Mouse (Mus musculus) neural tube, embryonic 12.5 days (tissue): ENCODE measurements around the gene Rdh8. TPM values are rescaled to one million over a fixed set of nuclear protein-coding genes. Genes with fewer than 3 reads are reported as not detected.

ENCODE experiments used
- ATAC-seq: fragments of 200-750 bp; cut with Nextera tagmentation; 2 replicates; pipeline ENCODE4 v1.8.0; 2017; ENCODE audit warnings: low read depth, mild to moderate bottlenecking, moderate TSS enrichment, moderate library complexity; ENCODE audit not compliant: low FRiP score
- H3K27ac ChIP-seq: fragments of 300-500 bp; sonication (generic); 2 replicates; pipeline ENCODE4 v1.5.1; 2016
- H3K27me3 ChIP-seq: fragments of 300-500 bp; sonication (generic); replicated peaks from 2 replicates; pipeline ENCODE4 v1.6.1; 2016; ENCODE audit warnings: mild to moderate bottlenecking
- H3K36me3 ChIP-seq: fragments of 300-500 bp; sonication (generic); 2 replicates; pipeline ENCODE4 v1.6.1; 2016; ENCODE audit warnings: mild to moderate bottlenecking
- H3K4me1 ChIP-seq: fragments of 300-500 bp; sonication (generic); 2 replicates; pipeline ENCODE4 v1.6.1; 2016
- H3K4me2 ChIP-seq: fragments of 300-500 bp; sonication (generic); replicated peaks from 2 replicates; pipeline ENCODE4 v1.6.1; 2016; ENCODE audit warnings: mild to moderate bottlenecking
- H3K4me3 ChIP-seq: fragments of 300-500 bp; sonication (generic); 2 replicates; pipeline ENCODE4 v1.5.1; 2016
- H3K9ac ChIP-seq: fragments of 300-500 bp; sonication (generic); 2 replicates; pipeline ENCODE4 v1.6.1; 2016; ENCODE audit warnings: mild to moderate bottlenecking
- H3K9me3 ChIP-seq: fragments of 300-500 bp; sonication (generic); 2 replicates; pipeline ENCODE4 v1.6.1; 2016; ENCODE audit warnings: mild to moderate bottlenecking
- WGBS: fragments of 180-500 bp; shearing (Covaris S2); methylation state at CpG from one replicate; pipeline ENCODE4 v1.1.7; 2016; 5-methylcytosine and 5-hydroxymethylcytosine counted together
- polyA plus RNA-seq: library from polyadenylated mRNA; unstranded; fragments of >200 nt; fragmentation: Nextera tagmentation; extraction: Ambion mirVana; gene quantifications from 2 replicates; pipeline ENCODE4 v1.2.1, GENCODE M21; 2016

Gene Rdh8
- polyA plus RNA-seq, 1 experiment from 2014 or later, result not detected

GRCm38 (mm10) chr9:20873521-20873920, 55.2 kb downstream of the Rdh8 start:
- Histone ChIP-seq H3K4me3 (no peak overlapping the region), H3K9me3 (no peaks in the 10 kb centered on the region), H3K27ac (no peak overlapping the region), H3K4me2 (no peak overlapping the region), H3K36me3 (no peaks in the 10 kb centered on the region), H3K9ac (no peak overlapping the region), H3K4me1 (peaks cover 3% of the 10 kb centered on the region; the same call in 1 of the 2 replicates), H3K27me3 (peaks cover 31% of the 10 kb centered on the region)
- WGBS, result 91% methylated on average over 12 of the region's 12 CpGs
- ATAC-seq, result no peak

DNA sequence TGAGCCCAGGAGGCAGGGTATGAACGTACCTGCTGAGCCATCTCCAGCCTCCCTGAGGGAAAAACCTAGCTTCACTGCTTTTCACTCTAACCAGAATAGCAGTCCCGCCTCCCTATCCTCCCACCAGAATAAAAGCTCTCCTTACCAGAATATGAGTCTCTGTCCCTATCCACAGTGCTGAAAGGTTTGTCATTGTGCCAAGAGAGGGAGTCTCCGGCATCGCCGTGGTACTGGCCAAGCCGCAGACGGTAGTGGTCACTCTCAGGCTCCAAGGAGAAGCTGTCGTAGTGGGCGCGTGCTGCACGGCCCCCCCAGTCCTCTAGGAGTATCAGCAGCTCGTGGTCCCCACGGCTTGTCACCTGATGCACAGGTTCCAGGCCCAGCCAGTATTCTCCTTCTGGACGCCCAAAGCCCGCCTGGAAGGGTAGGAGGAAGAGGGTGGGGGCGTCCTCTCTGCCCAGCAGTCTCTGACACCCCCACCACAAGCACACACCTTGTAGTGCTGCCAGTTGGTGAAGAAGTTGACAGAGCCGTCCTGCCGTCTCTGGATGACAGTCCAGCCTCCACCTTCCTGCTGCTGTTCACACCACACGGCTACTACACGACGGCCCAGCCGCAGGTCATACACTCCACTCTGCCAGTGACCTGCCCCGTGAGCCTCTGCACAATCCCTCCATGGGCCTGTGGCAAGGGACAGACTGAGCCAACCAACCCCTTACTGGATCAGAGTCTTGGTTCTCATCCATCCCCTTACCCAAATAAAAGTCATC, 56.9 kb downstream of the Rdh8 start:
- 70% methylated on average over 23 of the region's 23 CpGs for WGBS
- H3K27ac ChIP-seq, result no peak overlapping the region
- peaks cover 14% of the 10 kb centered on the region for H3K27me3 ChIP-seq
- peaks cover 3% of the 10 kb centered on the region; the same call in 1 of the 2 replicates for H3K4me1 ChIP-seq
- H3K9me3 ChIP-seq, result no peaks in the 10 kb centered on the region
- no peak overlapping the region for H3K4me2 ChIP-seq
- H3K36me3 ChIP-seq, result no peaks in the 10 kb centered on the region
- ATAC-seq, result no peak
- H3K9ac ChIP-seq, result no peak overlapping the region
- H3K4me3 ChIP-seq, result no peak overlapping the region

Other genes with a start within 250 kb of the Rdh8 start
- gene Zfp846, start 237.2 kb upstream of the Rdh8 start, polyA plus RNA-seq, result 28.4 and 29.3 TPM in 2 replicates
- gene Ubl5, start 175.6 kb upstream of the Rdh8 start, polyA plus RNA-seq, result 463 and 477 TPM in 2 replicates
- gene Fbxl12, start 173.7 kb upstream of the Rdh8 start, polyA plus RNA-seq, result 19.4 and 19.9 TPM in 2 replicates
- 52.8 and 56.0 TPM in 2 replicates for gene Pin1, start 166.4 kb upstream of the Rdh8 start, polyA plus RNA-seq
- 89.8 and 93.4 TPM in 2 replicates for gene Olfm2, start 72.2 kb upstream of the Rdh8 start, polyA plus RNA-seq
- gene Col5a3, start 3.4 kb upstream of the Rdh8 start, polyA plus RNA-seq, result 0.47 and 0.75 TPM in 2 replicates
- gene A230050P20Rik, start 50.1 kb downstream of the Rdh8 start, polyA plus RNA-seq, result 1.4 and 1.6 TPM in 2 replicates
- 5.8 and 6.7 TPM in 2 replicates for gene Angptl6, start 61.2 kb downstream of the Rdh8 start, polyA plus RNA-seq
- gene Ppan, start 69.7 kb downstream of the Rdh8 start, polyA plus RNA-seq, result 54.1 and 58.6 TPM in 2 replicates
- gene Eif3g, start 80.1 kb downstream of the Rdh8 start, polyA plus RNA-seq, result 301 and 309 TPM in 2 replicates
- 89.4 and 92.4 TPM in 2 replicates for gene Dnmt1, start 141.4 kb downstream of the Rdh8 start, polyA plus RNA-seq
- 17.7 and 19.5 TPM in 2 replicates for gene S1pr2, start 158.3 kb downstream of the Rdh8 start, polyA plus RNA-seq
- 116 and 121 TPM in 2 replicates for gene Mrpl4, start 184.2 kb downstream of the Rdh8 start, polyA plus RNA-seq
- gene Icam1, start 197.5 kb downstream of the Rdh8 start, polyA plus RNA-seq, result 5.0 and 5.8 TPM in 2 replicates
- 1.6 and 2.1 TPM in 2 replicates for gene Icam4, start 210.9 kb downstream of the Rdh8 start, polyA plus RNA-seq
- 0.14 and 0.15 TPM in 2 replicates for gene Icam5, start 213.6 kb downstream of the Rdh8 start, polyA plus RNA-seq
- 0.66 and 2.9 TPM in 2 replicates for gene Zglp1, start 248.6 kb downstream of the Rdh8 start, polyA plus RNA-seq